Mouse (Mus musculus) brown adipose tissue, adult 24 weeks (tissue): ENCODE results near the gene Gabrb3. TPM values are rescaled to one million over a fixed set of nuclear protein-coding genes. Genes with fewer than 3 reads are reported as not detected.

Source experiments
- H3K27ac ChIP-seq: fragments of 200-500 bp; replicated peaks from 2 replicates; pipeline ENCODE4 v1.5.1; 2012; ENCODE audit warnings: low read depth, mild to moderate bottlenecking, low read length
- H3K4me1 ChIP-seq: fragments of 200-500 bp; 2 replicates; pipeline ENCODE4 v1.6.1; 2012; ENCODE audit warnings: low read length, mixed read lengths; ENCODE audit not compliant: control insufficient read depth, insufficient read depth, insufficient read length
- H3K4me3 ChIP-seq: fragments of 200-500 bp; 2 replicates; pipeline ENCODE4 v1.5.1; 2012; ENCODE audit warnings: low read depth, mild to moderate bottlenecking, low read length, moderate library complexity; ENCODE audit not compliant: insufficient read depth
- polyA plus RNA-seq: library from polyadenylated mRNA; stranded (reverse); fragments of >200 nt; gene quantifications from 2 replicates; pipeline ENCODE4 v1.2.4, GENCODE M21; 2012; ENCODE audit not compliant: missing spikeins, insufficient read depth, insufficient read length

Gabrb3 gene
- not detected in 2 replicates for polyA plus RNA-seq

- Histone ChIP-seq H3K4me3 (no peak within 1 kb of the TSS), H3K4me1 (no peaks in the 10 kb centered on the region), H3K27ac (no peak within 1 kb of the TSS)
Observed at GRCm38 (mm10) chr7:57419392-57419791, at the start of gene Gabrb3. Gabrb3 (plus strand) TSS chr7:57419692.

- Histone ChIP-seq H3K4me3 (no peak overlapping the region), H3K4me1 (no peaks in the 10 kb centered on the region), H3K27ac (no peak overlapping the region)
Observed at GRCm38 (mm10) chr7:57384112-57384511, 35.4 kb upstream of the Gabrb3 start.

- H3K4me1 ChIP-seq: no peaks in the 10 kb centered on the region
- H3K4me3 ChIP-seq: 0 out of 2 replicates have a peak within 1 kb of the TSS, but pooled peaks have one; percentile 18
- H3K27ac ChIP-seq: no peak within 1 kb of the TSS
Observed at GRCm38 (mm10) chr7:57386517-57387340, 32.8 kb upstream of the Gabrb3 start, which contains the start of gene Gabrg3. Gabrg3 (minus strand) TSS chr7:57387188.

GRCm38 (mm10) chr7:57387341-57387654 lies 32.2 kb upstream of the Gabrb3 start:
- Histone ChIP-seq H3K4me3 (no peak overlapping the region), H3K27ac (no peak overlapping the region), H3K4me1 (no peaks in the 10 kb centered on the region)

GRCm38 (mm10) chr7:57390046-57390445 lies 29.4 kb upstream of the Gabrb3 start:
- Histone ChIP-seq H3K4me1 (no peaks in the 10 kb centered on the region), H3K4me3 (no peak overlapping the region), H3K27ac (no peak overlapping the region)

- Histone ChIP-seq H3K4me1 (no peaks in the 10 kb centered on the region), H3K27ac (no peak overlapping the region), H3K4me3 (no peak overlapping the region)
Observed at GRCm38 (mm10) chr7:57393551-57393950, 25.9 kb upstream of the Gabrb3 start.

- Histone ChIP-seq H3K27ac (no peak overlapping the region), H3K4me3 (no peak overlapping the region), H3K4me1 (no peaks in the 10 kb centered on the region)
Observed at GRCm38 (mm10) chr7:57411163-57411562, 8.3 kb upstream of the Gabrb3 start.

GRCm38 (mm10) chr7:57412896-57413295 lies 6.6 kb upstream of the Gabrb3 start:
- no peaks in the 10 kb centered on the region for H3K4me1 ChIP-seq
- H3K27ac ChIP-seq: no peak overlapping the region
- H3K4me3 ChIP-seq: no peak overlapping the region

- H3K4me3 ChIP-seq: no peak overlapping the region
- no peak overlapping the region for H3K27ac ChIP-seq
- no peaks in the 10 kb centered on the region for H3K4me1 ChIP-seq
Observed at GRCm38 (mm10) chr7:57421044-57421443, 1.6 kb downstream of the Gabrb3 start.

- Histone ChIP-seq H3K4me1 (no peaks in the 10 kb centered on the region), H3K4me3 (no peak overlapping the region)
Observed at GRCm38 (mm10) chr7:57422675-57423074, 3.2 kb downstream of the Gabrb3 start.

GRCm38 (mm10) chr7:57448239-57448638 lies 28.7 kb downstream of the Gabrb3 start:
- H3K4me1 ChIP-seq: no peaks in the 10 kb centered on the region
- no peak overlapping the region for H3K27ac ChIP-seq
- H3K4me3 ChIP-seq: no peak overlapping the region

More at GRCm38 (mm10) chr7:57422675-57423074, 3.2 kb downstream of the Gabrb3 start:
- H3K27ac ChIP-seq: no peak overlapping the region

- Histone ChIP-seq H3K27ac (no peak overlapping the region), H3K4me1 (no peaks in the 10 kb centered on the region), H3K4me3 (no peak overlapping the region)
Observed at GRCm38 (mm10) chr7:57460354-57460753, 40.9 kb downstream of the Gabrb3 start.

- Histone ChIP-seq H3K4me1 (no peaks in the 10 kb centered on the region), H3K4me3 (no peak overlapping the region), H3K27ac (no peak overlapping the region)
Observed at GRCm38 (mm10) chr7:57471316-57471715, 51.8 kb downstream of the Gabrb3 start.

- no peaks in the 10 kb centered on the region for H3K4me1 ChIP-seq
- H3K4me3 ChIP-seq: no peak overlapping the region
- H3K27ac ChIP-seq: no peak overlapping the region
Observed at GRCm38 (mm10) chr7:57473811-57474525, 54.5 kb downstream of the Gabrb3 start.

GRCm38 (mm10) chr7:57482896-57483295 lies 63.4 kb downstream of the Gabrb3 start:
- Histone ChIP-seq H3K4me1 (no peaks in the 10 kb centered on the region), H3K27ac (no peak overlapping the region), H3K4me3 (no peak overlapping the region)

- Histone ChIP-seq H3K4me3 (no peak overlapping the region), H3K4me1 (no peaks in the 10 kb centered on the region), H3K27ac (no peak overlapping the region)
Observed at GRCm38 (mm10) chr7:57486907-57487306, 67.4 kb downstream of the Gabrb3 start.
